8 mouse cellular contexts compared by ENCODE assay signal in genomic region chr5:137746282-137746850, GRCm38 (mm10). TPM values are rescaled to one million over a fixed set of nuclear protein-coding genes. Genes with fewer than 3 reads are reported as not detected.
DNase-seq lines count a peak whose midpoint lies in the region; ATAC-seq and TF ChIP-seq lines count a peak whose summit lies in the region.

No protein-coding gene starts in this region.

- no peak for DNase-seq in layer of hippocampus, adult 2 months (ENCODE audit: low spot score in 2 of 2)
- no peak for DNase-seq in layer of hippocampus, postnatal 14 days (ENCODE audit: low spot score in 2 of 2)
- DNase-seq in kidney, adult 8-10 months = peak; percentile 57 to 65
- peak; percentile 84 for DNase-seq in lung, postnatal 10 days
- peak; percentile 74 for DNase-seq in ovary, postnatal 36 days (ENCODE audit: low spot score)
- DNase-seq in layer of hippocampus, adult 8-10 months (ENCODE audit: low spot score in 2 of 2) = no peak

- no peak for TF ChIP-seq CTCF in layer of hippocampus, adult 2 months (conservative IDR thresholded peaks at IDR 0.05)

- peak overlapping the region; percentile 82 for H3K4me3 ChIP-seq in layer of hippocampus, adult 2 months

- peak overlapping the region; percentile 93 for H3K27ac ChIP-seq in layer of hippocampus, adult 2 months

- ATAC-seq in common myeloid progenitor, adult 5-6 weeks (replicated peaks; ENCODE audit: low read depth, poor library complexity, severe bottlenecking) = peak; percentile 17
- peak; percentile 10; the same call in 1 of the 2 replicates for ATAC-seq in granulocyte monocyte progenitor cell, adult 5-6 weeks (replicated peaks; ENCODE audit: poor library complexity, severe bottlenecking)

RNA-seq across cellular contexts. Expression of gene Tsc22d4, which starts 0.8 kb away (rescaled TPM):
- 100 to 1,000 TPM; 160 to 174 TPM for total RNA-seq in layer of hippocampus, adult 2 months (2021)
- total RNA-seq in layer of hippocampus, postnatal 14 days (2021) = 100 to 1,000 TPM; 213 to 225 TPM
- total RNA-seq in common myeloid progenitor, adult 5-6 weeks (2017) = 86.7 and 97.2 TPM in 2 replicates
- 71.5 and 78.5 TPM in 2 replicates for total RNA-seq in granulocyte monocyte progenitor cell, adult 5-6 weeks (2014; fragmentation: Nextera tagmentation)
- total RNA-seq in granulocyte monocyte progenitor cell, adult 5-6 weeks (2017) = 57.5 and 74.8 TPM in 2 replicates
- total RNA-seq in layer of hippocampus, adult 8-10 months (2022) = 100 to 1,000 TPM; 146 to 236 (median 178) TPM

RNA-seq across cellular contexts. Expression of gene Nyap1, which starts 5.0 kb away (rescaled TPM):
- total RNA-seq in layer of hippocampus, adult 2 months (2021) = 10 to 100 TPM; 70.4 to 72.5 TPM
- 10 to 100 TPM; 73.9 to 75.0 TPM for total RNA-seq in layer of hippocampus, postnatal 14 days (2021)
- 0.05 TPM in 1 of 2 replicates, not detected in the other for total RNA-seq in common myeloid progenitor, adult 5-6 weeks (2017)
- total RNA-seq in granulocyte monocyte progenitor cell, adult 5-6 weeks (2014; fragmentation: Nextera tagmentation) = not detected in 2 replicates
- total RNA-seq in granulocyte monocyte progenitor cell, adult 5-6 weeks (2017) = not detected in 2 replicates
- total RNA-seq in layer of hippocampus, adult 8-10 months (2022) = 10 to 100 TPM; 64.7 to 77.5 (median 68.4) TPM

RNA-seq across cellular contexts. Expression of gene Ppp1r35, which starts 32.3 kb away (rescaled TPM):
- total RNA-seq in layer of hippocampus, adult 2 months (2021) = 10 to 100 TPM; 19.8 to 25.4 TPM
- 10 to 100 TPM; 24.2 to 27.3 TPM for total RNA-seq in layer of hippocampus, postnatal 14 days (2021)
- total RNA-seq in common myeloid progenitor, adult 5-6 weeks (2017) = 13.0 and 21.9 TPM in 2 replicates
- total RNA-seq in granulocyte monocyte progenitor cell, adult 5-6 weeks (2014; fragmentation: Nextera tagmentation) = 29.4 and 36.7 TPM in 2 replicates
- total RNA-seq in granulocyte monocyte progenitor cell, adult 5-6 weeks (2017) = 22.9 and 24.1 TPM in 2 replicates
- 10 to 100 TPM; 11.5 to 16.3 (median 14.1) TPM for total RNA-seq in layer of hippocampus, adult 8-10 months (2022)

RNA-seq across cellular contexts. Expression of gene Mepce, which starts 41.1 kb away (rescaled TPM):
- 10 to 100 TPM; 43.6 to 49.2 TPM for total RNA-seq in layer of hippocampus, adult 2 months (2021)
- total RNA-seq in layer of hippocampus, postnatal 14 days (2021) = 10 to 100 TPM; 33.4 to 42.0 TPM
- 27.4 and 33.1 TPM in 2 replicates for total RNA-seq in common myeloid progenitor, adult 5-6 weeks (2017)
- 33.9 and 35.2 TPM in 2 replicates for total RNA-seq in granulocyte monocyte progenitor cell, adult 5-6 weeks (2014; fragmentation: Nextera tagmentation)
- 14.5 and 48.4 TPM in 2 replicates for total RNA-seq in granulocyte monocyte progenitor cell, adult 5-6 weeks (2017)
- 10 to 100 TPM; 44.6 to 52.9 (median 48.3) TPM for total RNA-seq in layer of hippocampus, adult 8-10 months (2022)

RNA-seq across cellular contexts. Expression of gene Zcwpw1, which starts 41.2 kb away (rescaled TPM):
- total RNA-seq in layer of hippocampus, adult 2 months (2021) = 1 to 10 TPM; 5.7 to 8.1 TPM
- 1 to 10 TPM; 5.0 to 5.7 TPM for total RNA-seq in layer of hippocampus, postnatal 14 days (2021)
- 24.1 and 24.3 TPM in 2 replicates for total RNA-seq in common myeloid progenitor, adult 5-6 weeks (2017)
- 1.0 and 2.6 TPM in 2 replicates for total RNA-seq in granulocyte monocyte progenitor cell, adult 5-6 weeks (2014; fragmentation: Nextera tagmentation)
- total RNA-seq in granulocyte monocyte progenitor cell, adult 5-6 weeks (2017) = 12.7 and 13.0 TPM in 2 replicates
- 1 to 10 TPM; 6.7 to 9.1 (median 7.5) TPM for total RNA-seq in layer of hippocampus, adult 8-10 months (2022)

Comparison
In these comparisons a context has a peak if more than half of its experiments do, and no peak if none do; other contexts are left out.
1. DNase-seq: peak in kidney, adult 8-10 months (2 of 2), lung, postnatal 10 days (single experiment) and ovary, postnatal 36 days (single experiment); none in layer of hippocampus, adult 2 months (0 of 2), layer of hippocampus, postnatal 14 days (0 of 2) and layer of hippocampus, adult 8-10 months (0 of 2).
2. RNA of gene Nyap1, which starts 5.0 kb away (total RNA-seq): 73.9 to 75.0 TPM in layer of hippocampus, postnatal 14 days, 70.4 to 72.5 TPM in layer of hippocampus, adult 2 months and 64.7 to 77.5 TPM in layer of hippocampus, adult 8-10 months; 0.05 TPM in common myeloid progenitor, adult 5-6 weeks and not detected in granulocyte monocyte progenitor cell, adult 5-6 weeks; every median in the first group is over 10 times any median in the second.